Mouse (Mus musculus): ENCODE data around the gene Habp2. TPM values are rescaled to one million over a fixed set of nuclear protein-coding genes. Genes with fewer than 3 reads are reported as not detected.

The Habp2 gene
- total and polyA plus RNA-seq, 2 experiments from 2014 or later = 0.12 TPM; not detected in 1

DNA sequence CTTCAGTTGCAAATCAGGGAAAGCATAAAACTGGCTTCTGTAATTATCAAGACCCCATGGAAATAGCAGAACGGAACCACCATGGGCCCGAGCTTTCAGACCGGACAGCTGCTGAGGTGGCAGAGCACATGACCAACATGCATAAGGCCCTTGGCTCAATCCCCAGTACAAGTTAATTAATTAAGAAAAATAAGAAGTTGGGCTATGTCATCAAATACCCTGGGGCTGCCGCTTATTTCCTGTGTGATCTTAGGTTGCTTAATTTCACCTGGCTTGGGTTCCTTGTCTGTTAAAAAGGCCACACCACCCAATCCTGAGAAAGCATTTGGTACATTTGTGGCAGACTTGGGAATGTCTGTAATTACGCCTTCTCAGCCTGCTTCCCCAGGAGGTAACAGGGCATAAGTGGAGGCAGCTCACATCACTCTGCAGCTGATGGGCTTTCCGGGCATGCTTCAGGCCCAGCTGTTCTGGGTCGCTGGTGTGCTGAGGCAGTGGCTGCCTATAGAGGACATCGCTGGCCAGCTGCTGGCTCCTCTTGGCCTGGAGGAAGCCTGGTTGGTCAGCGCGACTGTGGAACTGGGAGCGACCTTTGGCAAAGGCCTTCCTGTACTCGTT is 34.5 kb downstream of the Habp2 start:
- no peak for TF ChIP-seq CTCF (IDR thresholded peaks at IDR 0.05)
- Histone ChIP-seq H3K4me2 (ENCODE audit: low read depth, low read length, poor library complexity, severe bottlenecking) (no peak overlapping the region), H3K9ac (replicated peaks; ENCODE audit: low read length, poor library complexity, severe bottlenecking) (no peak overlapping the region), H3K27me3 (ENCODE audit: insufficient read depth, low read length) (no peaks in the 10 kb centered on the region), H3K4me1 (ENCODE audit: insufficient read depth, low read length) (peaks cover 7% of the 10 kb centered on the region; the same call in 1 of the 2 replicates), H3K27ac (ENCODE audit: low read depth, low read length) (no peak overlapping the region), H3K4me3 (ENCODE audit: low read depth, low read length) (no peak overlapping the region), H3K9me3 (ENCODE audit: low read length) (no peaks in the 10 kb centered on the region), H3K36me3 (ENCODE audit: insufficient read depth, low read length) (no peaks in the 10 kb centered on the region)
- no peak for ATAC-seq (ENCODE audit: low FRiP score)
- no peak for DNase-seq (ENCODE audit: low spot score)
- WGBS = 78% methylated on average over 12 of the region's 12 CpGs

DNA sequence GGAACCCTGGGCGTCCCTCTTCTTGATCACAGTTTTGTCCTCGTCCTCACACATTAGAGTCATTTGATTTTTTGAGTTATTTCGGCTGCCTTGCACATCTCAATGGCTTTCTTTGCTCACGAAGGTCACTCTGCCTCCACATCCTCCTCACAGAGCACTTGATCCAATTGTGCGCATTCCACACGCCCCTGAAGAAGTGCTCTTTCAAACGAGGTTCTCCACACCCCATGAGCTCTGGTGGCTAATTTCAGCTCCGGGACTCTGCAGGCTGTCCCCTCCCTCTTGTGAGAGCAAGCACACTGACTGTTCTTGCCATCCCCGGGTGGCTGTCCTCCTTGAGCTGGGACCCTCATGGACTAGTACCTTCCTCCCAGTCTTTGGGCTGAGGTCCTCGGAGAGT is 38.7 kb downstream of the Habp2 start:
- ATAC-seq (ENCODE audit: low FRiP score) (no peak), DNase-seq (ENCODE audit: low spot score) (no peak)
- Histone ChIP-seq H3K9ac (replicated peaks; ENCODE audit: low read length, poor library complexity, severe bottlenecking) (no peak overlapping the region), H3K4me1 (ENCODE audit: insufficient read depth, low read length) (peaks cover under 1% of the 10 kb centered on the region; the same call in 1 of the 2 replicates), H3K9me3 (ENCODE audit: low read length) (no peaks in the 10 kb centered on the region), H3K27ac (ENCODE audit: low read depth, low read length) (no peak overlapping the region), H3K36me3 (ENCODE audit: insufficient read depth, low read length) (no peaks in the 10 kb centered on the region), H3K4me3 (ENCODE audit: low read depth, low read length) (no peak overlapping the region), H3K4me2 (ENCODE audit: low read depth, low read length, poor library complexity, severe bottlenecking) (no peak overlapping the region), H3K27me3 (ENCODE audit: insufficient read depth, low read length) (no peaks in the 10 kb centered on the region)
- 52% methylated on average over 10 of the region's 10 CpGs for WGBS
- no peak for TF ChIP-seq CTCF (IDR thresholded peaks at IDR 0.05)

DNA sequence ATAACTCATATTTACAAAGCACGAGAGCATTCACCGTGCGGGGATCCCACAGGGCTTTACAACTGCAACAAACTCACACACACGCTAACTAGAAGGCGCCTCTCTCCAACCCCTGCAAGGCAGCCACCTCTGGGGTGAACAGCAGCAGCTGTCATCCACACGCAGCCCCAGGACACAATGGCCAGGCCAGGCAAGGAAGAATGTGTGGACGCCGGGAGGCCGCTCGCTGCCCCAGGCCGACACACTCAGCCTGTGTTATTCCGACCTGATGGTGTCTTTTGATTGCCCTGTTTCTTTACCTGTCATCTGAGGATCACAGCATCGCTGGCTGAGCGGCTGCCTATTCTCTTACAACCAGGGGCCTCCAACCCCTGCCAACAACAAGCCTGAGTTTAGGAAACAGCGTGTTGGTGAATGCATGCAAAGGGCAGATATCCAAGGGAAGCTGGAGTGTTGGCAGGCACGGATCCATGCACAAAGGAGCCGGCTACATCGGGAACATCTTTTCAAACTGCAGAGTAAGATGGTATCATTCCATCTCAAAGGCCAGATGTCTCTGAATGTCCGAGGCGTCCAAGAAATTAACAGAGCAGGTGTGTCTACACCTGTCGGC is 39.4 kb downstream of the Habp2 start:
- Histone ChIP-seq H3K27ac (ENCODE audit: low read depth, low read length) (no peak overlapping the region), H3K4me3 (ENCODE audit: low read depth, low read length) (no peak overlapping the region), H3K9me3 (ENCODE audit: low read length) (no peaks in the 10 kb centered on the region), H3K4me1 (ENCODE audit: insufficient read depth, low read length) (no peaks in the 10 kb centered on the region; the same call in 1 of the 2 replicates), H3K4me2 (ENCODE audit: low read depth, low read length, poor library complexity, severe bottlenecking) (no peak overlapping the region), H3K36me3 (ENCODE audit: insufficient read depth, low read length) (no peaks in the 10 kb centered on the region), H3K9ac (replicated peaks; ENCODE audit: low read length, poor library complexity, severe bottlenecking) (no peak overlapping the region), H3K27me3 (ENCODE audit: insufficient read depth, low read length) (no peaks in the 10 kb centered on the region)
- WGBS = 39% methylated on average over 21 of the region's 21 CpGs
- DNase-seq (ENCODE audit: low spot score) = peak; percentile 36
- no peak for ATAC-seq (ENCODE audit: low FRiP score)
- no peak for TF ChIP-seq CTCF (IDR thresholded peaks at IDR 0.05)

DNA sequence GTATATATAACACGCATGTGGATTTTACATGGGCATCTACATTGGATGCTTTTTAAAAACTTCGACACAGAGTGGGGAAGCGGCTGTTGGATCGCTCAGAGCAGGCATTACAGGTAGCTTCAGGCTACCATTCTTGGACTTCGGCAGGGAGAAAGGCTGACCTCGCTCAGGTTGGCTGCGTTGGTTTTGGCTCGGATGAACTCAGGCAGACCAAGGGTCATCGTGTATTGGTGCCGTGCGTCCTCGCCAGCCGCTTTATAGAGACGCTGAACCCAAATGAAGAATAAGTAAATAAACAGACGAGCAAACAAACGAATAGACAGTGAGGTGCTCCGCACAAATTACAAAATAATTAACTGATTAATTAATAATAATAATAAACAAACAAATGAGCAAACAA is 49.4 kb downstream of the Habp2 start:
- H3K36me3 ChIP-seq (ENCODE audit: insufficient read depth, low read length) = no peaks in the 10 kb centered on the region
- H3K27ac ChIP-seq (ENCODE audit: low read depth, low read length) = no peak overlapping the region
- H3K4me1 ChIP-seq (ENCODE audit: insufficient read depth, low read length) = no peaks in the 10 kb centered on the region
- H3K4me2 ChIP-seq (ENCODE audit: low read depth, low read length, poor library complexity, severe bottlenecking) = no peak overlapping the region
- no peak for DNase-seq (ENCODE audit: low spot score)
- TF ChIP-seq CTCF (IDR thresholded peaks at IDR 0.05) = no peak
- 94% methylated on average over 17 of the region's 17 CpGs for WGBS
- no peak overlapping the region for H3K9ac ChIP-seq (replicated peaks; ENCODE audit: low read length, poor library complexity, severe bottlenecking)
- no peaks in the 10 kb centered on the region for H3K27me3 ChIP-seq (ENCODE audit: insufficient read depth, low read length)
- no peaks in the 10 kb centered on the region for H3K9me3 ChIP-seq (ENCODE audit: low read length)
- H3K4me3 ChIP-seq (ENCODE audit: low read depth, low read length) = no peak overlapping the region
- no peak for ATAC-seq (ENCODE audit: low FRiP score)

DNA sequence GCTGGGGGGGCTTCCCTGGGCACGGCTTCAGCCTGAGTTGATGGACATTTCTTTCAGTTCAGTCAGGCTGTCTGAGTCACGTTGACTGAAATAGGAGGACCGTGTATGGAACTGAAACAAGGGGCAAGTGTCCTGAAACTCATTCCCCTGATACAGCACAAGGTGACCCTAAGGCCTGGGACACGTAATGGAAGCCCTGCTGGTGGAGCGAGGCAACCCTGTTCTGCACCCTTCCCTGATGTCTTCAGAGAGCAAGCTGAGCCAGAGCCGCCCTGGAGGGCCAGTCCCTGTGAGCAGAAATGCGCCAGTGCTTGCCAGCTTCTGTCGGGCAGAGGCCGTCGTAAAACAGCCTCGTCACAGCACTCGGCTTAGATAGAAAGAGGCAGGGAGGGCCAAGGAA is 49.9 kb downstream of the Habp2 start:
- Histone ChIP-seq H3K27me3 (ENCODE audit: insufficient read depth, low read length) (no peaks in the 10 kb centered on the region), H3K4me2 (ENCODE audit: low read depth, low read length, poor library complexity, severe bottlenecking) (no peak overlapping the region), H3K4me1 (ENCODE audit: insufficient read depth, low read length) (no peaks in the 10 kb centered on the region), H3K27ac (ENCODE audit: low read depth, low read length) (no peak overlapping the region), H3K36me3 (ENCODE audit: insufficient read depth, low read length) (no peaks in the 10 kb centered on the region), H3K9me3 (ENCODE audit: low read length) (no peaks in the 10 kb centered on the region), H3K9ac (replicated peaks; ENCODE audit: low read length, poor library complexity, severe bottlenecking) (no peak overlapping the region), H3K4me3 (ENCODE audit: low read depth, low read length) (no peak overlapping the region)
- no peak for DNase-seq (ENCODE audit: low spot score)
- no peak for TF ChIP-seq CTCF (IDR thresholded peaks at IDR 0.05)
- ATAC-seq (ENCODE audit: low FRiP score) = no peak
- WGBS = 76% methylated on average over 12 of the region's 12 CpGs

DNA sequence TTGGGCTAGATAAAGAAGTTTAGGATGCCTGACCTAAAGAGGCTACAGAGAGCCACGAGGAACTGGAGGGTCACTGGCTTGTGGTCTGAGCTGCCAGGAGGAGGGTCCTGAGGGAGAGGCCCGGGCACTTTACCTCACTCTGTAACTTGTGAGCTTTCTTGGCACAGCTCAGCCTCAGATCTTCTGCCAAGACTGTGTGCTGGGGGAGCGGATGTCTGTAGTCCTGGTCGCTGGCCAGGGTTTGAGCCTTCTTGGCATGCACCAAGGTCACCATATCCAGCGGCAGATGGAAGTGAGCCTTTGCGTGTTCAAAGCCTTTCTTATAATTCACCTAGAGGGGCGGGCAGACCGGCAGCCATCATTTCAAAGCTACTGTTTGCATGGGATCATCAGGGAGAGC is 55.1 kb downstream of the Habp2 start:
- DNase-seq (ENCODE audit: low spot score) = peak; percentile 85
- Histone ChIP-seq H3K4me2 (ENCODE audit: low read depth, low read length, poor library complexity, severe bottlenecking) (no peak overlapping the region), H3K4me1 (ENCODE audit: insufficient read depth, low read length) (no peaks in the 10 kb centered on the region), H3K4me3 (ENCODE audit: low read depth, low read length) (no peak overlapping the region), H3K9ac (replicated peaks; ENCODE audit: low read length, poor library complexity, severe bottlenecking) (no peak overlapping the region), H3K36me3 (ENCODE audit: insufficient read depth, low read length) (no peaks in the 10 kb centered on the region), H3K27ac (ENCODE audit: low read depth, low read length) (no peak overlapping the region), H3K27me3 (ENCODE audit: insufficient read depth, low read length) (no peaks in the 10 kb centered on the region), H3K9me3 (ENCODE audit: low read length) (no peaks in the 10 kb centered on the region)
- ATAC-seq (ENCODE audit: low FRiP score) = 0 out of 2 replicates have a peak, but pooled peaks have one; percentile 42
- WGBS = 75% methylated on average over 8 of the region's 8 CpGs
- no peak for TF ChIP-seq CTCF (IDR thresholded peaks at IDR 0.05)
